Mouse (Mus musculus) liver, adult 2 months (tissue): Measurements from ENCODE around the gene Lrrc4b. TPM values are rescaled to one million over a fixed set of nuclear protein-coding genes. Genes with fewer than 3 reads are reported as not detected.

ENCODE experiments used
- DNase-seq: peaks from one replicate; pipeline ENCODE4 v3.0.0-alpha.2; 2011; ENCODE audit warnings: low read depth, low spot score; ENCODE audit errors: extremely low read depth
- H3K27ac ChIP-seq: fragments of 200-500 bp; replicated peaks from 2 replicates; pipeline ENCODE4 v1.5.1; 2012; ENCODE audit warnings: low read depth, mild to moderate bottlenecking, control low read depth, inconsistent platforms, low read length; ENCODE audit not compliant: insufficient read depth
- H3K27me3 ChIP-seq: fragments of 200-500 bp; 2 replicates; pipeline ENCODE4 v1.6.1; 2012; ENCODE audit warnings: mild to moderate bottlenecking, moderate library complexity, low read length, inconsistent platforms; ENCODE audit not compliant: control insufficient read depth, insufficient read depth
- H3K36me3 ChIP-seq: fragments of 200-500 bp; 2 replicates; pipeline ENCODE4 v1.6.1; 2012; ENCODE audit warnings: low read length, inconsistent platforms; ENCODE audit not compliant: control insufficient read depth, insufficient read depth
- H3K4me1 ChIP-seq: fragments of 200-500 bp; 2 replicates; pipeline ENCODE4 v1.6.1; 2011; ENCODE audit warnings: low read length; ENCODE audit not compliant: control insufficient read depth, insufficient read depth
- H3K4me3 ChIP-seq: fragments of 200-500 bp; 2 replicates; pipeline ENCODE4 v1.5.1; 2011; ENCODE audit warnings: low read depth, mild to moderate bottlenecking, control low read depth, low read length, moderate library complexity; ENCODE audit not compliant: insufficient read depth
- H3K79me2 ChIP-seq: fragments of 200-500 bp; 2 replicates; pipeline ENCODE4 v1.6.1; 2012; ENCODE audit warnings: inconsistent platforms, mild to moderate bottlenecking, low read length, moderate library complexity; ENCODE audit not compliant: control insufficient read depth, insufficient read depth
- H3K9ac ChIP-seq: fragments of 200-500 bp; 2 replicates; pipeline ENCODE4 v1.6.1; 2012; ENCODE audit warnings: low read depth, mild to moderate bottlenecking, control low read depth, inconsistent platforms, low read length
- CTCF ChIP-seq: fragments of 200-500 bp; IDR thresholded peaks from 2 replicates; pipeline ENCODE4 v1.5.1; 2011; ENCODE audit warnings: low read depth, low read length, control low read depth
- POLR2A ChIP-seq: fragments of 200-500 bp; IDR thresholded peaks from 2 replicates; pipeline ENCODE4 v1.6.1; 2011; ENCODE audit warnings: low read length, control low read depth; ENCODE audit not compliant: insufficient read depth; ENCODE audit errors: extremely low read depth
- WGBS: fragments of 180-500 bp; shearing (Covaris S2); methylation state at CpG from one replicate; pipeline ENCODE4 v1.1.7; 2018; 5-methylcytosine and 5-hydroxymethylcytosine counted together
- polyA plus RNA-seq: library from polyadenylated mRNA; depleted of rRNA; stranded (reverse); fragments of >200 nt; gene quantifications from 2 replicates; pipeline ENCODE4 v1.2.3, GENCODE M21; 2012
- total RNA-seq: library from RNA; depleted of rRNA; stranded (reverse); fragments of >200 nt; gene quantifications from 2 replicates; pipeline ENCODE4 v1.2.3, GENCODE M21; 2014

Gene Lrrc4b
- total and polyA plus RNA-seq, 2 experiments: not detected

GRCm38 (mm10) chr7:44460767-44461502, 32.1 kb downstream of the Lrrc4b start:
- 65% methylated on average over 31 of the region's 31 CpGs for WGBS
- H3K9ac ChIP-seq: no peak overlapping the region
- H3K4me3 ChIP-seq: no peak overlapping the region
- H3K79me2 ChIP-seq: peaks cover 2% of the 10 kb centered on the region; the same call in 1 of the 2 replicates
- H3K4me1 ChIP-seq: no peaks in the 10 kb centered on the region
- no peak overlapping the region for H3K27ac ChIP-seq
- no peaks in the 10 kb centered on the region for H3K36me3 ChIP-seq
- TF ChIP-seq CTCF (no peak), POLR2A (no peak)
- no peak for DNase-seq
- peaks cover 8% of the 10 kb centered on the region for H3K27me3 ChIP-seq

DNA sequence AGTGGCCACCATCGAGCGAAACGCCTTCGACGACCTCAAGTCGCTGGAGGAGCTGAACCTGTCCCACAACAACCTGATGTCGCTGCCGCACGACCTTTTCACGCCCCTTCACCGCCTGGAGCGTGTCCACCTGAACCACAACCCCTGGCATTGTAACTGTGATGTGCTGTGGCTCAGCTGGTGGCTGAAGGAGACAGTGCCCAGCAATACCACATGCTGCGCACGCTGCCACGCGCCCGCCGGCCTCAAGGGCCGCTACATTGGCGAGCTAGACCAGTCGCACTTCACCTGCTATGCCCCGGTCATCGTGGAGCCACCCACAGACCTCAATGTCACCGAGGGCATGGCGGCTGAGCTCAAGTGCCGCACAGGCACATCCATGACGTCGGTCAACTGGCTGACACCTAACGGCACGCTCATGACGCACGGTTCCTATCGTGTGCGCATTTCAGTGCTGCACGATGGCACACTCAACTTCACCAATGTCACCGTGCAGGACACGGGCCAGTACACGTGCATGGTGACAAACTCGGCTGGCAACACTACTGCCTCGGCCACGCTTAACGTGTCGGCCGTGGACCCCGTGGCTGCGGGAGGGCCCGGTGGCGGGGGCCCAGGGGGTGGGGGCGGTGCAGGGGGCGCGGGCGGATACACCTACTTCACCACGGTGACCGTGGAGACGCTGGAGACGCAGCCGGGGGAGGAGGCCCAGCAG, 32.8 kb downstream of the Lrrc4b start:
- no peaks in the 10 kb centered on the region for H3K36me3 ChIP-seq
- H3K27me3 ChIP-seq: peaks cover 8% of the 10 kb centered on the region
- no peak overlapping the region for H3K27ac ChIP-seq
- H3K79me2 ChIP-seq: peaks cover 8% of the 10 kb centered on the region; the same call in 1 of the 2 replicates
- no peak overlapping the region for H3K9ac ChIP-seq
- no peak for TF ChIP-seq CTCF
- TF ChIP-seq POLR2A: no peak
- DNase-seq: no peak
- no peak overlapping the region for H3K4me3 ChIP-seq
- H3K4me1 ChIP-seq: peaks cover 3% of the 10 kb centered on the region; the same call in 1 of the 2 replicates
- 41% methylated on average over 57 of the region's 57 CpGs for WGBS

DNA sequence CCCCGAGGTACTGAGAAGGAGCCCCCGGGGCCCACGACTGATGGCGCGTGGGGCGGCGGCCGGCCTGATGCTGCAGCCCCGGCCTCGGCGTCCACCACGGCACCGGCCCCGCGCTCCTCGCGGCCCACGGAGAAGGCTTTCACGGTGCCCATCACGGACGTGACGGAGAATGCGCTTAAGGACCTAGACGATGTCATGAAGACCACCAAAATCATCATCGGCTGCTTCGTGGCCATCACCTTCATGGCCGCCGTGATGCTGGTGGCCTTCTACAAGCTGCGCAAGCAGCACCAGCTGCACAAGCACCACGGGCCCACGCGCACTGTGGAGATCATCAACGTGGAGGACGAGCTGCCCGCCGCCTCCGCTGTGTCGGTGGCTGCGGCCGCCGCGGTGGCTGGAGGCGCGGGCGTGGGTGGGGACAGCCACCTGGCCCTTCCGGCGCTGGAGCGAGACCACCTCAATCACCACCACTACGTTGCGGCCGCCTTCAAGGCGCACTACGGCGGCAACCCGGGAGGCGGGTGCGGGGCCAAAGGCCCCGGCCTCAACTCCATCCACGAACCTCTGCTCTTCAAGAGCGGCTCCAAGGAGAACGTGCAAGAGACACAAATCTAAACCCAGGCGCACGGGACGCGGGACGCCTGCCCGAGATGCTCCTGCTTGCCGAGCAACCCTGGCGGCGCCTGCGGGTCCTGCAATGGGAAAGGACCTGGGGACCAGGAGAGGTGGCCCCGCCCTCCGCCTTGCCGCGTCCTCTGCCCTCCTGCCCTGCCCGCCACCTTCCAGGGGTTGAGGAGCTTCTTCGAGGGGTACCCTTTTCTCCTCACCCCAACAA, 33.6 kb downstream of the Lrrc4b start:
- no peak overlapping the region for H3K4me3 ChIP-seq
- TF ChIP-seq POLR2A (no peak), CTCF (peak; percentile 33; the same call in 1 of the 2 replicates)
- H3K27ac ChIP-seq: no peak overlapping the region
- WGBS: 12% methylated on average over 77 of the region's 77 CpGs
- H3K9ac ChIP-seq: no peak overlapping the region
- peaks cover 13% of the 10 kb centered on the region; the same call in 1 of the 2 replicates for H3K79me2 ChIP-seq
- no peak for DNase-seq
- peaks cover 8% of the 10 kb centered on the region for H3K27me3 ChIP-seq
- H3K4me1 ChIP-seq: peaks cover 9% of the 10 kb centered on the region
- no peaks in the 10 kb centered on the region for H3K36me3 ChIP-seq

DNA sequence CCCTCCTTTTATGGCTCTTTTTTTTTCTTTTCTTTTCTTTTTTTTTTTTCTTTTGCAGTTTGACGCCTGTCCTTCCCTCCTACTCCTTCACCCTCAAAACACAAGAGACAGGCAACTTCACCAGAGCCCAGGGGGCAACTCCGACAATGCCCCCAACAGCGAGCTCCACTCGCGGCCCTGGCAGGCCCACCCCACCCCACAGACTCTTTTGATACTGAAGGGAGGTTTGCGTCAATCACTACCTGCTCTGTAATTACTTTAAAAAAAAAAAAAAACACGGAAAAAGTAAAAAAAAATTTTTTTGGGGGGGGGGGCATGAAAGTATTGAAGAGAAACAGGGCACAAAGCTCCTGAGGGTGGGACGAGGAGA, 34.2 kb downstream of the Lrrc4b start:
- H3K27me3 ChIP-seq: peaks cover 8% of the 10 kb centered on the region
- DNase-seq: no peak

DNA sequence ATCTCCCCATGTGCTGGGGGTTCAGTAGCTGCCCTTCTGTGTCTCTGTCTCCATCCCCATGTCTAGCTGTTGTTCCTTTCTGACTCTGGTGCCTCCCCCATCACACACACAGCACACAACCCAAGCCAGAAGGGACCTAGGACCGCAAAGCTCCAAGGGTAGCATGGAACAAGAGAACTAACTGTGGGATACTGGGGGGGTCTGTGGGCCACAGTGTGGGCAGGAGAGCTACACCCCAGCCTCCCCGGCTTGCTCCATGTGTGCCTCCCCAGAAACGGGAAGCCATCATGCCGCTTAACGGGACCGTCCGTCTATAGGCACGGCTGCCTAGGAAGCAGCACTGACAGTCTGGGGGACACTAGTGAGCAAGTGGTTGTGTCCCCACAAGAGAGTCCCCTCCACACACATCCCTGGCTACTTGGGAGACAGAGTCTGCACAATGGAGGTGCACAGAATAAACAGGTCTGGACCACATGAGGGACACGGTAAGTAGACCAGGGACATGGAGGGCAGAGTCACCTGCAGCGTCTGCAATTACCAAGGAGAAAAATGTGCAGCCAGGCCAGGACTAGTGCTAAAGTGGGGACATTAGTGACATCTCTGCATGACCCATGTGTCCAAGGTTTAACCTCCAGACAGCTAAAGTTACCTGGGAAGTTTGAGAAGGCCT, 34.9 kb downstream of the Lrrc4b start:
- WGBS: 92% methylated on average over 10 of the region's 10 CpGs
- no peak for DNase-seq
- TF ChIP-seq CTCF (no peak), POLR2A (no peak)

More for the DNA sequence above, 34.2 kb downstream of the Lrrc4b start:
- Histone ChIP-seq H3K4me3 (no peak overlapping the region), H3K36me3 (no peaks in the 10 kb centered on the region), H3K4me1 (peaks cover 9% of the 10 kb centered on the region), H3K79me2 (peaks cover 13% of the 10 kb centered on the region; the same call in 1 of the 2 replicates), H3K9ac (no peak overlapping the region), H3K27ac (no peak overlapping the region)
- TF ChIP-seq CTCF (no peak), POLR2A (no peak)
- WGBS: 26% methylated on average over 8 of the region's 8 CpGs

More for the DNA sequence above, 34.9 kb downstream of the Lrrc4b start:
- H3K27ac ChIP-seq: no peak overlapping the region
- peaks cover 8% of the 10 kb centered on the region for H3K27me3 ChIP-seq
- no peak overlapping the region for H3K4me3 ChIP-seq
- H3K9ac ChIP-seq: no peak overlapping the region
- peaks cover 13% of the 10 kb centered on the region; the same call in 1 of the 2 replicates for H3K79me2 ChIP-seq
- peaks cover 13% of the 10 kb centered on the region for H3K4me1 ChIP-seq
- H3K36me3 ChIP-seq: no peaks in the 10 kb centered on the region
